Mouse (Mus musculus) forebrain, postnatal 0 days (tissue): ENCODE data around the gene Cap1. TPM values are rescaled to one million over a fixed set of nuclear protein-coding genes. Genes with fewer than 3 reads are reported as not detected.

ENCODE experiments used
- ATAC-seq: fragments of 200-750 bp; cut with Nextera tagmentation; 2 replicates; pipeline ENCODE4 v1.8.0; 2017; ENCODE audit warnings: mild to moderate bottlenecking, moderate library complexity
- DNase-seq: peaks from one replicate; pipeline ENCODE4 v3.0.0-alpha.2; 2015
- H3K27ac ChIP-seq: fragments of 300-500 bp; sonication (generic); 2 replicates; pipeline ENCODE4 v1.5.1; 2014; ENCODE audit warnings: low read depth, mild to moderate bottlenecking, antibody characterized with exemption, low read length, moderate library complexity, mixed read lengths
- H3K27me3 ChIP-seq: fragments of 300-500 bp; sonication (generic); 2 replicates; pipeline ENCODE4 v1.6.1; 2014; ENCODE audit warnings: mild to moderate bottlenecking, low read length, mixed read lengths; ENCODE audit not compliant: insufficient read depth
- H3K36me3 ChIP-seq: fragments of 300-500 bp; sonication (generic); 2 replicates; pipeline ENCODE4 v1.6.1; 2014; ENCODE audit warnings: mild to moderate bottlenecking, moderate library complexity; ENCODE audit not compliant: insufficient read depth
- H3K4me1 ChIP-seq: fragments of 300-500 bp; sonication (generic); 2 replicates; pipeline ENCODE4 v1.6.1; 2014; ENCODE audit warnings: antibody characterized with exemption; ENCODE audit not compliant: insufficient read depth
- H3K4me2 ChIP-seq: fragments of 300-500 bp; sonication (generic); 2 replicates; pipeline ENCODE4 v1.6.1; 2014; ENCODE audit warnings: low read depth, mild to moderate bottlenecking, moderate library complexity
- H3K4me3 ChIP-seq: fragments of 300-500 bp; sonication (generic); 2 replicates; pipeline ENCODE4 v1.5.1; 2014; ENCODE audit warnings: low read depth, low read length, mixed read lengths
- H3K9ac ChIP-seq: fragments of 300-500 bp; sonication (generic); 2 replicates; pipeline ENCODE4 v1.6.1; 2014; ENCODE audit warnings: mild to moderate bottlenecking
- H3K9me3 ChIP-seq: fragments of 300-500 bp; sonication (generic); 2 replicates; pipeline ENCODE4 v1.6.1; 2016; ENCODE audit warnings: low read length
- CTCF ChIP-seq: sonication (generic); IDR thresholded peaks from 2 replicates; pipeline ENCODE4 v1.5.1; 2016; ENCODE audit warnings: antibody characterized with exemption, control low read depth, low read depth
- WGBS: fragments of 180-500 bp; shearing (Covaris S2); extraction: QIAGEN DNeasy Blood & Tissue Kit; methylation state at CpG from one replicate; pipeline ENCODE4 v1.1.7; 2014; 5-methylcytosine and 5-hydroxymethylcytosine counted together
- polyA plus RNA-seq: library from polyadenylated mRNA; unstranded; fragments of >200 nt; fragmentation: Nextera tagmentation; extraction: Ambion mirVana; gene quantifications from 2 replicates; pipeline ENCODE4 v1.2.1, GENCODE M21; 2015
- total RNA-seq: library from RNA; depleted of rRNA; stranded (reverse); fragments of >200 nt; gene quantifications from 2 replicates; pipeline ENCODE4 v1.2.3, GENCODE M21; 2014; rRNA removed

Gene Cap1
- total RNA-seq (155 and 161 TPM in 2 replicates), polyA plus RNA-seq (68.5 and 75.2 TPM in 2 replicates)

- Histone ChIP-seq H3K4me1 (peaks cover 12% of the 10 kb centered on the region; the same call in 1 of the 2 replicates), H3K27me3 (no peaks in the 10 kb centered on the region), H3K36me3 (no peaks in the 10 kb centered on the region), H3K4me3 (peak within 1 kb of the TSS; percentile 72), H3K9me3 (no peaks in the 10 kb centered on the region), H3K4me2 (peak within 1 kb of the TSS; percentile 68), H3K27ac (peak within 1 kb of the TSS; percentile 100), H3K9ac (peak within 1 kb of the TSS; percentile 87)
- ATAC-seq (peak; percentile 94), DNase-seq (peak; percentile 99)
- no peak for TF ChIP-seq CTCF
- 2% methylated on average over 49 of the region's 49 CpGs for WGBS
Observed at GRCm38 (mm10) chr4:122885768-122886578, at the start of gene Cap1. Gene Cap1, minus strand, starts transcription at chr4:122886056.

GRCm38 (mm10) chr4:122933857-122934256 lies 48.0 kb upstream of the Cap1 start:
- Histone ChIP-seq H3K4me3 (no peak overlapping the region), H3K4me2 (no peak overlapping the region), H3K4me1 (no peaks in the 10 kb centered on the region), H3K36me3 (no peaks in the 10 kb centered on the region), H3K27me3 (no peaks in the 10 kb centered on the region), H3K27ac (no peak overlapping the region), H3K9me3 (no peaks in the 10 kb centered on the region), H3K9ac (no peak overlapping the region)
- DNase-seq, result no peak
- 65% methylated on average over 3 of the region's 3 CpGs for WGBS
- ATAC-seq, result no peak
- TF ChIP-seq CTCF, result no peak

GRCm38 (mm10) chr4:122933051-122933591 lies 47.3 kb upstream of the Cap1 start:
- H3K4me3 ChIP-seq, result no peak overlapping the region
- H3K36me3 ChIP-seq, result no peaks in the 10 kb centered on the region
- ATAC-seq (no peak), DNase-seq (no peak)
- H3K9me3 ChIP-seq, result no peaks in the 10 kb centered on the region
- H3K9ac ChIP-seq, result no peak overlapping the region
- TF ChIP-seq CTCF, result no peak
- no peaks in the 10 kb centered on the region for H3K27me3 ChIP-seq
- H3K4me1 ChIP-seq, result no peaks in the 10 kb centered on the region
- H3K27ac ChIP-seq, result no peak overlapping the region
- 81% methylated on average over 3 of the region's 3 CpGs for WGBS
- H3K4me2 ChIP-seq, result no peak overlapping the region

GRCm38 (mm10) chr4:122932239-122932978 lies 46.6 kb upstream of the Cap1 start:
- Histone ChIP-seq H3K9ac (no peak overlapping the region), H3K4me2 (no peak overlapping the region), H3K36me3 (no peaks in the 10 kb centered on the region), H3K27me3 (no peaks in the 10 kb centered on the region), H3K4me1 (no peaks in the 10 kb centered on the region), H3K27ac (no peak overlapping the region), H3K4me3 (no peak overlapping the region), H3K9me3 (no peaks in the 10 kb centered on the region)
- WGBS, result 76% methylated on average over 8 of the region's 8 CpGs
- TF ChIP-seq CTCF, result no peak
- ATAC-seq (no peak), DNase-seq (no peak)

- ATAC-seq, result no peak
- Histone ChIP-seq H3K27ac (no peak overlapping the region), H3K4me1 (no peaks in the 10 kb centered on the region), H3K4me3 (no peak overlapping the region), H3K9me3 (no peaks in the 10 kb centered on the region), H3K4me2 (no peak overlapping the region), H3K9ac (no peak overlapping the region), H3K27me3 (no peaks in the 10 kb centered on the region), H3K36me3 (no peaks in the 10 kb centered on the region)
- DNase-seq, result no peak
- WGBS, result 91% methylated on average over 2 of the region's 2 CpGs
- no peak for TF ChIP-seq CTCF
Observed at GRCm38 (mm10) chr4:122930939-122931590, 45.2 kb upstream of the Cap1 start.

- H3K27me3 ChIP-seq, result no peaks in the 10 kb centered on the region
- 88% methylated on average over 15 of the region's 15 CpGs for WGBS
- no peak for DNase-seq
- H3K27ac ChIP-seq, result no peak overlapping the region
- no peak overlapping the region for H3K9ac ChIP-seq
- no peaks in the 10 kb centered on the region for H3K4me1 ChIP-seq
- no peaks in the 10 kb centered on the region for H3K36me3 ChIP-seq
- no peak overlapping the region for H3K4me3 ChIP-seq
- H3K4me2 ChIP-seq, result no peak overlapping the region
- no peak for ATAC-seq
- no peaks in the 10 kb centered on the region for H3K9me3 ChIP-seq
- TF ChIP-seq CTCF, result no peak
Observed at GRCm38 (mm10) chr4:122923392-122924344, 37.8 kb upstream of the Cap1 start.
